Mouse (Mus musculus): ENCODE measurements around the gene Exosc1. TPM values are rescaled to one million over a fixed set of nuclear protein-coding genes. Genes with fewer than 3 reads are reported as not detected.

Exosc1 gene
- total RNA-seq, 2 experiments from 2014 or later = 73.3 to 96.9 TPM

- ATAC-seq (replicated peaks; ENCODE audit: poor library complexity) = peak; percentile 40
Observed at GRCm38 (mm10) chr19:41913774-41914591, 19.2 kb downstream of the Exosc1 start.

GRCm38 (mm10) chr19:41912121-41913080 lies 20.8 kb downstream of the Exosc1 start:
- no peak for ATAC-seq (replicated peaks; ENCODE audit: poor library complexity)

GRCm38 (mm10) chr19:41911178-41912073 lies 21.8 kb downstream of the Exosc1 start, which contains the start of gene Pgam1:
Gene Pgam1 (plus strand): TSS chr19:41911923.
- ATAC-seq (replicated peaks; ENCODE audit: poor library complexity) = peak; percentile 85

- ATAC-seq (replicated peaks; ENCODE audit: poor library complexity) = no peak
Observed at GRCm38 (mm10) chr19:41910396-41910795, 22.8 kb downstream of the Exosc1 start.

- ATAC-seq (replicated peaks; ENCODE audit: poor library complexity) = no peak
Observed at GRCm38 (mm10) chr19:41908736-41909135, 24.5 kb downstream of the Exosc1 start.

GRCm38 (mm10) chr19:41907079-41907760 lies 26.0 kb downstream of the Exosc1 start:
- ATAC-seq (replicated peaks; ENCODE audit: poor library complexity) = no peak

- ATAC-seq (replicated peaks; ENCODE audit: poor library complexity) = peak; percentile 62
Observed at GRCm38 (mm10) chr19:41906311-41907078, 26.7 kb downstream of the Exosc1 start.

- no peak for ATAC-seq (replicated peaks; ENCODE audit: poor library complexity)
Observed at GRCm38 (mm10) chr19:41905246-41905645, 28.0 kb downstream of the Exosc1 start.

- no peak for ATAC-seq (replicated peaks; ENCODE audit: poor library complexity)
Observed at GRCm38 (mm10) chr19:41902848-41903593, 30.2 kb downstream of the Exosc1 start.

GRCm38 (mm10) chr19:41901696-41902095 lies 31.5 kb downstream of the Exosc1 start:
- peak; percentile 41 for ATAC-seq (replicated peaks; ENCODE audit: poor library complexity)

- ATAC-seq (replicated peaks; ENCODE audit: poor library complexity) = peak; percentile 53
Observed at GRCm38 (mm10) chr19:41900495-41901090, 32.6 kb downstream of the Exosc1 start.

GRCm38 (mm10) chr19:41898860-41899259 lies 34.4 kb downstream of the Exosc1 start:
- ATAC-seq (replicated peaks; ENCODE audit: poor library complexity) = 0 out of 2 replicates have a peak, but pooled peaks have one; percentile 23

GRCm38 (mm10) chr19:41896319-41896711 lies 36.9 kb downstream of the Exosc1 start:
- ATAC-seq (replicated peaks; ENCODE audit: poor library complexity) = no peak

- peak; percentile 87 for ATAC-seq (replicated peaks; ENCODE audit: poor library complexity)
Observed at GRCm38 (mm10) chr19:41895460-41896318, 37.5 kb downstream of the Exosc1 start, which contains the start of gene Rrp12. Gene Rrp12 (minus strand): TSS chr19:41896173.

- ATAC-seq (replicated peaks; ENCODE audit: poor library complexity) = 0 out of 2 replicates have a peak, but pooled peaks have one; percentile 11
Observed at GRCm38 (mm10) chr19:41894959-41895358, 38.3 kb downstream of the Exosc1 start.

GRCm38 (mm10) chr19:41888191-41888590 lies 45.0 kb downstream of the Exosc1 start:
- ATAC-seq (replicated peaks; ENCODE audit: poor library complexity) = no peak

GRCm38 (mm10) chr19:41883882-41884281 lies 49.3 kb downstream of the Exosc1 start:
- no peak for ATAC-seq (replicated peaks; ENCODE audit: poor library complexity)
